Mouse (Mus musculus) hindbrain, embryonic 13.5 days (tissue): ENCODE data around the gene C87436. TPM values are rescaled to one million over a fixed set of nuclear protein-coding genes. Genes with fewer than 3 reads are reported as not detected.

Experiments
- ATAC-seq: fragments of 200-750 bp; cut with Nextera tagmentation; 2 replicates; pipeline ENCODE4 v1.8.0; 2017; ENCODE audit warnings: moderate TSS enrichment; ENCODE audit not compliant: low FRiP score
- H3K27ac ChIP-seq: fragments of 300-500 bp; sonication (generic); 2 replicates; pipeline ENCODE4 v1.5.1; 2015; ENCODE audit warnings: inconsistent platforms, mild to moderate bottlenecking, moderate library complexity
- H3K27me3 ChIP-seq: fragments of 300-500 bp; sonication (generic); 2 replicates; pipeline ENCODE4 v1.6.1; 2015; ENCODE audit warnings: mild to moderate bottlenecking, inconsistent platforms
- H3K36me3 ChIP-seq: fragments of 300-500 bp; sonication (generic); 2 replicates; pipeline ENCODE4 v1.6.1; 2015; ENCODE audit warnings: mild to moderate bottlenecking, inconsistent platforms
- H3K4me1 ChIP-seq: fragments of 300-500 bp; sonication (generic); replicated peaks from 2 replicates; pipeline ENCODE4 v1.6.1; 2015; ENCODE audit warnings: inconsistent platforms
- H3K4me2 ChIP-seq: fragments of 300-500 bp; sonication (generic); 2 replicates; pipeline ENCODE4 v1.6.1; 2015; ENCODE audit warnings: inconsistent platforms, mild to moderate bottlenecking, moderate library complexity
- H3K4me3 ChIP-seq: fragments of 300-500 bp; sonication (generic); 2 replicates; pipeline ENCODE4 v1.5.1; 2015; ENCODE audit warnings: mild to moderate bottlenecking, inconsistent platforms
- H3K9ac ChIP-seq: fragments of 300-500 bp; sonication (generic); 2 replicates; pipeline ENCODE4 v1.6.1; 2015; ENCODE audit warnings: mild to moderate bottlenecking, inconsistent platforms
- H3K9me3 ChIP-seq: fragments of 300-500 bp; sonication (generic); 2 replicates; pipeline ENCODE4 v1.6.1; 2016; ENCODE audit warnings: inconsistent platforms
- WGBS: fragments of 180-500 bp; shearing (Covaris S2); methylation state at CpG from one replicate; pipeline ENCODE4 v1.1.7; 2015; 5-methylcytosine and 5-hydroxymethylcytosine counted together
- polyA plus RNA-seq: library from polyadenylated mRNA; unstranded; fragments of >200 nt; fragmentation: Nextera tagmentation; extraction: Ambion mirVana; gene quantifications from 2 replicates; pipeline ENCODE4 v1.2.1, GENCODE M21; 2015

Gene C87436
- polyA plus RNA-seq, 1 experiment from 2014 or later = 25.7 TPM

DNA sequence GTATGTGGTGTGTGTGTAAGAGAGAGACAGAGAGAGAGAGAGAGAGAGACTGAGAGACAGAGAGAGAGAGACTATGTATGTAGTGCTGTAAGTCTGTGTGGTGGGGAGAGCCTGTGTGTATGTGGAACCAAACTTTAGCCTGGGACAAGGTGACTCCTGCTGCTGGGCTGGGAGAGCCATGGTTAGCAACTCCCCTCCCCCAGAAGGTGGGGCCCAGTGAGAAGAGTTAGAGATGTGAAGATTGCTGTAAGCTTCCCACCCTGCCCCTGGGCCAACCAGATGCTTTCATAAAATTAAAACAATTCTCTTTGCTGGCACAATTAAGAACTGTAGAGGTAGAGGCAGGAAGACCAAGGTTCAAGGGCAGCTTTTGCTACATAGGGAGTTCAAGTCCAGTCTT lies 68.9 kb downstream of the C87436 start:
- no peak overlapping the region for H3K4me2 ChIP-seq
- no peaks in the 10 kb centered on the region for H3K9me3 ChIP-seq
- H3K27me3 ChIP-seq = no peaks in the 10 kb centered on the region
- H3K4me1 ChIP-seq = no peaks in the 10 kb centered on the region
- no peak overlapping the region for H3K4me3 ChIP-seq
- no peak overlapping the region for H3K9ac ChIP-seq
- H3K36me3 ChIP-seq = no peaks in the 10 kb centered on the region
- H3K27ac ChIP-seq = no peak overlapping the region
- no peak for ATAC-seq

DNA sequence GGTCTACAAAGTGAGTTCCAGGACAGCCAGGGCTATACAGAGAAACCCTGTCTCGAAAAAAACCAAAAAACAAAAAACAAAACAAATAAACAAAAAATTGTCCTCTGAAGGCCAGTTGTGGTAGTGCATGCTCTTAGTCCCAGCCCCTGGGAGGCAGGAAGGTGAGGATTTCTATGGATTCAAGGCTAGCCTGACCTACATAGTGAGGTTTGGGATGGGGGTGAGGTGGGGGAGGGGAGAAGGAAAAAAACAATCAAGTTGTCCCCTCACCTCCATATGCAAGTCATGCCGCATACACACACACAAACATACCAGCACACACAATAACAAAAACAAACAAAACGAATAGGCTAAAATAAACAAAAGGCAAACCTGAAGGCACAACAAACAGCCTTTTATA lies 70.6 kb downstream of the C87436 start:
- Histone ChIP-seq H3K4me3 (no peak overlapping the region), H3K27me3 (no peaks in the 10 kb centered on the region), H3K27ac (no peak overlapping the region), H3K9ac (no peak overlapping the region), H3K36me3 (no peaks in the 10 kb centered on the region), H3K9me3 (no peaks in the 10 kb centered on the region), H3K4me1 (no peaks in the 10 kb centered on the region), H3K4me2 (no peak overlapping the region)
- 91% methylated on average over 3 of the region's 3 CpGs for WGBS
- ATAC-seq = no peak

DNA sequence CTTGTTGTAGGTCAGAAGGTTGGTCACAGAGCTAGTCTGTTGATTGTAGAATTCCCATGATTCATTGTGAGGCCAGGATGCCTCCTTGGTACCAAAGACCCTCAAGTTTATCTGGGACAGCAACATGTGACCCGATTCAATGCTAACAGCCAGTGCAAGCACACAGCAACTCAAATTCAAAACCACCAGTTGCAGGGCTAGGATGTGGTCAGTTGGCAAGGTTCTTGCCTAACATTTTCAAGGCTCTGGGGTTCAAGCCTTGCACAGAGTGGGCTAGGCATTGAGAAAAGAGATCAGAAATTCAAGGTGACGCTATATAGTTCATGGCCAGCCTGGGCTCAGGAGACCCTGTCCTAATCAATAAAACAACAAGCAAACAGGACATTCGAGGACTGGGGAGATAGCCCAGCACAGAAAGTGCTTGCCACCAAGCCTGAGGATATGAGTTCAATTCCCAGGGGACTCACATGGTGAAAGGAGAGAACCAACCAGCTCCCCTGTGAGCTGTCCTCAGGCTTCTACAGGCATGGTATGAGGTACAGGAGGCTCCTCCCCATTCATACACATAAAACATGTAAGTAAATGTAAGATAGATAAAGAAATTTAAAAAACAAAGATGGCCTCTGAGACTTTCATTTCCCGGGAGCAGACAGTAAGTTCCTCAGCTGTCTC lies 71.2 kb downstream of the C87436 start:
- Histone ChIP-seq H3K4me1 (no peaks in the 10 kb centered on the region), H3K4me3 (no peak overlapping the region), H3K9ac (no peak overlapping the region), H3K27ac (no peak overlapping the region), H3K4me2 (no peak overlapping the region), H3K27me3 (no peaks in the 10 kb centered on the region), H3K36me3 (no peaks in the 10 kb centered on the region), H3K9me3 (no peaks in the 10 kb centered on the region)
- 82% methylated on average over 4 of the region's 4 CpGs for WGBS
- ATAC-seq = no peak

DNA sequence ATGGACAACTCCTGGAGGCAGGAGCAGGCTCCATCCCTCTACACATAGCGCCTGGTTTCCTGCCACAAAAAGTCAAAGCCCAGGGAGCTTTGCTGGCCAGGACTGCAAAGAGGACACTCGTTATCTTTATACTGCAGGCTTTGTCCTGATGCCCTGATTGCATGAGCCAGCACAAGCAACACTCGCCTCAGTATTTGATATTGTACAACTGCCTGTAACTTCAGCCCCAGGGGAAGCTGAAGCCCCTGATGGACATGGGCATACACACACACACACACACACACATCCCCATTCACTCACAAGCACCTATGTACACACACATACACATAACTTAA lies 71.7 kb downstream of the C87436 start:
- no peak for ATAC-seq
- Histone ChIP-seq H3K9ac (no peak overlapping the region), H3K9me3 (no peaks in the 10 kb centered on the region), H3K4me2 (no peak overlapping the region), H3K27me3 (no peaks in the 10 kb centered on the region), H3K4me1 (no peaks in the 10 kb centered on the region), H3K4me3 (no peak overlapping the region), H3K36me3 (no peaks in the 10 kb centered on the region), H3K27ac (no peak overlapping the region)
- WGBS = 72% methylated on average over 3 of the region's 3 CpGs

DNA sequence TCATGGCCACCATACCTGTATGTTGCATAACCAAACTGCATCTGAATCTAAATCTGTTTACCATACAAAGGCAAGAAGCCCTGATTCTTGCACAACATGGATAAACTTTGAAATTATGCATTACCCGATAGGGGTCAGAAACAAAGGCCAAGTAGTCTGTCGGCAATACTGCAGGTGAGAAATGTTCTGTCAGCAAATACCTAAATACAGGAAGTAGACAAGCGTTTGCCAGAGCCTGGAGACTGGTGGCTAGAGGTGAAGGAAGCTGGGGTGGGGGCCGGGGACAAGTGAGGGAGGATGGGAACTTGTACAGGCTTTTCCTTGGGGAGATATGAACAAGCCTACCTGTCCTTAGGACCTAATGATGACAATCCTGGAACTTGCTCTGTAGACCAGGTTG lies 72.8 kb downstream of the C87436 start:
- Histone ChIP-seq H3K4me2 (no peak overlapping the region), H3K4me3 (no peak overlapping the region), H3K4me1 (no peaks in the 10 kb centered on the region), H3K9me3 (no peaks in the 10 kb centered on the region), H3K9ac (no peak overlapping the region), H3K27ac (no peak overlapping the region), H3K36me3 (no peaks in the 10 kb centered on the region), H3K27me3 (no peaks in the 10 kb centered on the region)
- WGBS = 85% methylated on average over 4 of the region's 4 CpGs
- ATAC-seq = no peak

DNA sequence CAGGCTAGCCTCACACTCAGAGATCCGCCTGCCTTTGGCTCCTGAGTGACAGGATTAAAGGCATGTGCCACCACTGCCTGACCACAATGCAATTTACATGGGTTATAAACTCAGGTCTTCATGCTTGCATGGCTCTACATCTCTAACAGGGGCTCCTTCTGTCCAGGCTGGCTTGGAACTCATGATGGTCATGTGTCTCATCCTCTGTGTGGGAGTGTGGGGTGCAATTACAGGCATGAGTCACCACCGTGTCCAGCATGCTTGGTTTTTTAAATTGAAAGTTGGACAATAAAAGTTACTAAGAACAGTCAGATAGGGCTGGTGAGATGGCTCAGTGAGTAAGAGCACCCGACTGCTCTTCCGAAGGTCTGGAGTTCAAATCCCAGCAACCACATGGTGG lies 75.1 kb downstream of the C87436 start:
- H3K9ac ChIP-seq = no peak overlapping the region
- H3K27ac ChIP-seq = no peak overlapping the region
- H3K9me3 ChIP-seq = no peaks in the 10 kb centered on the region
- no peak overlapping the region for H3K4me3 ChIP-seq
- H3K4me2 ChIP-seq = no peak overlapping the region
- no peaks in the 10 kb centered on the region for H3K36me3 ChIP-seq
- WGBS = 94% methylated on average over 4 of the region's 4 CpGs
- no peaks in the 10 kb centered on the region for H3K27me3 ChIP-seq
- no peak for ATAC-seq
- H3K4me1 ChIP-seq = no peaks in the 10 kb centered on the region

DNA sequence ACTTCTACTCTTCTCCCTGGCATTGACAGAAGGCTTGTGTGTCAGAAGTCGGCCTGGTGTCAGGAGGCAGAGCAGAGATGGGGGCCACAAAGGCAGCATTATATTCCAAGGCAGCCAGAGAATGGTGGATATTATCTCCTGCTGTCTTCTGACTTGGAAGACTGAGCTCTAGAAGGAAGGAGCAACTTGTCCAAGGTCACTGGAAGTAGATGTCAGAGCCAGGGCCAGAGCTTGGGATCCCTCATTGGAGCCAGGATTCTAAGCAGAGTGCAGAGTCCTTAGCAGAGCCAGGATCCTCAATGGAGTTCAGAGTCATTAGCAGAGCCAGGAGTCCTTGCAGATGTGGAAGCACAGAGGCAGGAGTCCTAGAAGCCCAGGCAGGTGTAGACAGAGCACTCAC lies 77.8 kb downstream of the C87436 start:
- Histone ChIP-seq H3K27ac (no peak overlapping the region), H3K9ac (no peak overlapping the region), H3K9me3 (no peaks in the 10 kb centered on the region), H3K4me3 (no peak overlapping the region), H3K4me1 (no peaks in the 10 kb centered on the region), H3K4me2 (no peak overlapping the region), H3K27me3 (no peaks in the 10 kb centered on the region), H3K36me3 (peaks cover 2% of the 10 kb centered on the region)
- WGBS = 69% methylated on average over 1 of the region's 1 CpGs
- no peak for ATAC-seq

DNA sequence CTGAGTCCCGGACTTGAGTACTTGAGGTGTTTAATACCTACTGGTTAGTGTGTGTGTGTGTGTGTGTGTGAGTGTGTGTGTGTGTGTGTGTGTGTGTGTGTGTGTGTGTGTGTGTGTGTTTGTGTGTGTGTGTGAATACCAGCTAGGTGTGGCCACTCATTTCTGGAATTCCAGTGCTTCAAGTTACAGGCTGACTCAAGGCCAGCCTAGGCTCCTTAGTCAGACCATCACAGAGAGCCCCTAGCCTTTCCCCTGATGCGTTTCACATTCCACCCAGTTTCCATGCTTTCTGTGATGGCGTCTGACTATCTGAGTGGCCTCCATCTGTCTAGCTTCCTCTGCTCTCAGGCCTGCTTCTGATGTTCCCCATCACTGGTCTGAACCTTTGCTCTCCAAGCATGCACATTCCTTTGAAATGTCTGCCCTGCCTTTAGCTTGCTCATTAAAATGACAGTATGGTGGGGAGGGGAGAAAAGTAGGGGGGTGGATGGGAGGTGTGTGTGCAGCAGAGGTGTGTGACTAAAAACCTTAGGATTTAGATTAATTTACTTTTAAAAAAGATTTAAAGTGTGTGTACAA lies 81.7 kb downstream of the C87436 start:
- peaks cover 17% of the 10 kb centered on the region for H3K4me1 ChIP-seq
- no peak overlapping the region for H3K4me2 ChIP-seq
- H3K4me3 ChIP-seq = no peak overlapping the region
- H3K27ac ChIP-seq = no peak overlapping the region
- 86% methylated on average over 3 of the region's 3 CpGs for WGBS
- no peaks in the 10 kb centered on the region for H3K27me3 ChIP-seq
- no peak overlapping the region for H3K9ac ChIP-seq
- no peak for ATAC-seq
- H3K36me3 ChIP-seq = peaks cover 15% of the 10 kb centered on the region
- H3K9me3 ChIP-seq = no peaks in the 10 kb centered on the region

DNA sequence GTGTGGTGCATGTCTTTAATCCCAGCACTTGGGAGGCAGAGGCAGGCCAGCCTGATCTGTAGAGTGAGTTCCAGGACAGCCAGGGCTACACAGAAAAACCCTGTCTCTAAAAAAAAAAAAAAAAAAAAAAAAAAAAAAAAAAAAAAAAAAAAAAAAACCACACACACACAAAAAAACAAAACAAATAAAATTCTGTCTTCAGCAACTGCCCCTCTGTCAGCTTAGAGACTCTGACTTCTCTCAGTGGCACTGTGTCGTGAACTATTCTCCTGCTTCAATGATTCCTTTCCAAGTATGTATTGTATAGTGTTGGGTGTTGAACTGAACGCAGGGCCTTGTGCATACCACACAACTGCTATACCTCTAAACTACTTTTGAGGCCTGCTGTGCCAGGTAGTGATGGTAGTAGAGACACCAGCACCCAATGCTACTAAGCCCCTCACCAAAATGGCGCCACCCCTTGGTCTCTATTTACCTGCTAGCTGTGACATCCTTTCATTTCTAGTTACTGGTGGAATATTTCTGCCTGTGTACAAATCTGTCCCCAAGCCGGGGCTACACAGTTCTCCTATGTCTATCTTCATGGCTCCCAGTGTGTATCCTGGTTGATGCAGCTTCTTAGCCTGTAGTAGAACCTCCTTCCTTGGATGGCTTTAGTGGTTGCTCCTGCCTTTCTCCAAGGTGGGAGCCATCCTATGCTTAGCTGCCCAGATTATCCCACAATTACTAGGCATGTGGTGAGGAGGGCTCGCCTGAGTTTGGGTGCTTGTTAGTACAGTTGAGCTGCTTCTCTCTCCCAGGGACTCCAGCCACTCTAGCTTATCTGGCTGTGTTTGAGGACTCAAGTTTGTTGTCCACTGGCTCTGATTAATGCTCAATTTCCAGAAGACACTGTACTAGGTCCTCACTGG lies 84.1 kb downstream of the C87436 start:
- Histone ChIP-seq H3K4me1 (peaks cover 17% of the 10 kb centered on the region), H3K4me2 (peak overlapping the region; percentile 93), H3K9ac (0 out of 2 replicates have a peak overlapping the region, but pooled peaks have one; percentile 36), H3K36me3 (peaks cover 15% of the 10 kb centered on the region), H3K9me3 (no peaks in the 10 kb centered on the region), H3K27me3 (no peaks in the 10 kb centered on the region), H3K27ac (0 out of 2 replicates have a peak overlapping the region, but pooled peaks have one; percentile 31), H3K4me3 (peak overlapping the region; percentile 98)
- 87% methylated on average over 5 of the region's 5 CpGs for WGBS
- no peak for ATAC-seq

Other genes starting within 250 kb of the C87436 start
- gene Tgfa, start 243.2 kb upstream of the C87436 start, polyA plus RNA-seq = 9.5 and 9.6 TPM in 2 replicates
- gene Fam136a, start 72.7 kb upstream of the C87436 start, polyA plus RNA-seq = 115 and 123 TPM in 2 replicates
- 479 and 486 TPM in 2 replicates for gene Snrpg, start 67.1 kb upstream of the C87436 start, polyA plus RNA-seq
- 110 and 114 TPM in 2 replicates for gene Pcyox1, start 41.2 kb upstream of the C87436 start, polyA plus RNA-seq
- 359 and 370 TPM in 2 replicates for gene Tia1, start 34.2 kb upstream of the C87436 start, polyA plus RNA-seq
- gene Gm44790, start 11.7 kb upstream of the C87436 start, polyA plus RNA-seq = 0.52 TPM in 1 of 2 replicates, not detected in the other
- gene Pcbp1, start 87.9 kb downstream of the C87436 start, polyA plus RNA-seq = 268 and 333 TPM in 2 replicates
- gene Asprv1, start 189.8 kb downstream of the C87436 start, polyA plus RNA-seq = 0.74 and 0.81 TPM in 2 replicates
- 23.3 and 24.9 TPM in 2 replicates for gene Mxd1, start 230.8 kb downstream of the C87436 start, polyA plus RNA-seq
- 116 and 122 TPM in 2 replicates for gene Snrnp27, start 246.1 kb downstream of the C87436 start, polyA plus RNA-seq